Mouse (Mus musculus): ENCODE results near the gene Iqsec1. TPM values are rescaled to one million over a fixed set of nuclear protein-coding genes. Genes with fewer than 3 reads are reported as not detected.

The Iqsec1 gene
- polyA plus RNA-seq, 1 experiment from 2014 or later: 6.6 TPM

DNA sequence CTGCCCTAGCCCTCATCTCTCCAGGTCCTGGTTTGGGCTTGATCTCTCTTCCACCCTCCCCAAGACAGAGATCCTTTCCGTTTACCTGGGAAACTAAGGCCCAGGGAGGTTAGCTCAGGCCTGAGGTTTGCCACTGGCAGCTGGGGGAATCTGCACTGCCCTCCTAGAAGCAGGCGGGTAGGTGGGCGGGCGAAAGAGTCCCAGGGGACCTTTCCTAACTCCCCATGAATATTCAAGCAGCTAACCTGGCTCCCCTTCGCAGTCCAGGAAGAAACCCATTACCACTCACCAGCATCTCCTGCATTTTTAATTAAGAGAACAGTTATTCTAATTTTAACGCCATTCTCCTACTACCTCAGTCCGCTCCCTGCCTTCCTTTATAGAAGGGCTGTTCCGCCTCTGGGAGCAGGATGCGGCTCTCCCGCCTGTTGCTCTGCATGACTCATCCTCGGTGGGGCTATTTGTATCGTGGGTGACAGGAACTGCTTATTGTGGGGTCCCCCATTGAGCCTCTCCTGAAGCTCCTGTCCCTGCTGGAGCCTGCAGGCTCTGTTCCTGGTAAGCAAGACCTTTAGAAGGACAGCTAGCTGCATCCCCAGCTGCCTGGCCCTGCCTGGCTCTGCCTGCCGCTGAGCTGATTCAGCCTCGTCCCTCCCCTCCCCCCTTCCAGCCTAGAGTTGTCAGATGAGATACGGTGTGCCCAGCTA, 12.5 kb upstream of the Iqsec1 start:
- Histone ChIP-seq H3K27me3 (replicated peaks; ENCODE audit: low read depth, poor library complexity, severe bottlenecking) (peaks cover 35% of the 10 kb centered on the region), H3K27ac (replicated peaks) (no peak overlapping the region; the same call in 1 of the 2 replicates), H3K36me3 (replicated peaks) (no peaks in the 10 kb centered on the region), H3K9me3 (no peaks in the 10 kb centered on the region), H3K4me1 (peaks cover 21% of the 10 kb centered on the region), H3K4me3 (peak overlapping the region; percentile 44)
- peak; percentile 43 for DNase-seq (ENCODE audit: low spot score)
- 9% methylated on average over 15 of the region's 15 CpGs for WGBS

GRCm38 (mm10) chr6:90999176-90999575, 10.7 kb upstream of the Iqsec1 start:
- Histone ChIP-seq H3K27me3 (replicated peaks; ENCODE audit: low read depth, poor library complexity, severe bottlenecking) (peaks cover 35% of the 10 kb centered on the region), H3K36me3 (replicated peaks) (no peaks in the 10 kb centered on the region), H3K9me3 (no peaks in the 10 kb centered on the region), H3K4me1 (peaks cover 21% of the 10 kb centered on the region), H3K4me3 (no peak overlapping the region), H3K27ac (replicated peaks) (no peak overlapping the region)
- WGBS: 92% methylated on average over 4 of the region's 4 CpGs
- no peak for DNase-seq (ENCODE audit: low spot score)

- Histone ChIP-seq H3K27me3 (replicated peaks; ENCODE audit: low read depth, poor library complexity, severe bottlenecking) (peaks cover 26% of the 10 kb centered on the region), H3K9me3 (peaks cover 4% of the 10 kb centered on the region; the same call in 1 of the 2 replicates), H3K36me3 (replicated peaks) (no peaks in the 10 kb centered on the region), H3K4me3 (no peak overlapping the region), H3K27ac (replicated peaks) (no peak overlapping the region), H3K4me1 (peaks cover 14% of the 10 kb centered on the region)
- no peak for DNase-seq (ENCODE audit: low spot score)
- WGBS: 91% methylated on average over 3 of the region's 3 CpGs
Observed at GRCm38 (mm10) chr6:90997025-90997424, 8.5 kb upstream of the Iqsec1 start.

- Histone ChIP-seq H3K9me3 (peaks cover 4% of the 10 kb centered on the region; the same call in 1 of the 2 replicates), H3K4me3 (no peak overlapping the region), H3K36me3 (replicated peaks) (no peaks in the 10 kb centered on the region), H3K4me1 (peaks cover 7% of the 10 kb centered on the region), H3K27me3 (replicated peaks; ENCODE audit: low read depth, poor library complexity, severe bottlenecking) (peaks cover 17% of the 10 kb centered on the region), H3K27ac (replicated peaks) (no peak overlapping the region)
- 88% methylated on average over 2 of the region's 2 CpGs for WGBS
- DNase-seq (ENCODE audit: low spot score): no peak
Observed at GRCm38 (mm10) chr6:90996181-90996580, 7.7 kb upstream of the Iqsec1 start.

DNA sequence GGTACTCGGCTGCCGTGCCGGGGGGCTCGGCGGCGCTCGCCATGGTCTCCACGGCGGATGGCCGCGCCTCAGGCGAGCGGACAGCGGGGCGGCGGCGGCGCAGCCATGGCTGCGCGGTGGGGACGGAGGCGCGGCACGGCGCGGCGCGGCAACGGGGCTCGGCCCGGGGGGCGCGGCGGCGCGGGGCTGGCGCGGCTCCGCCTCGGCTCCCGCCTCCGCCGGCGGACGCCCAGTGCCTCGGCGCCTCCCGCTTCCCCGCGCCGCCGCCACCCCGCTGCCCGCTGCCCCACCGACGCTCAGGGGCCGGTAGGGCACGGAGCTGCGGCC, 223 bp downstream of the Iqsec1 start:
- WGBS: 9% methylated on average over 59 of the region's 59 CpGs
- DNase-seq (ENCODE audit: low spot score): no peak
- peak overlapping the region; percentile 74 for H3K4me3 ChIP-seq
- H3K4me1 ChIP-seq: peaks cover 40% of the 10 kb centered on the region
- peaks cover under 1% of the 10 kb centered on the region; the same call in 1 of the 2 replicates for H3K9me3 ChIP-seq
- H3K27me3 ChIP-seq (replicated peaks; ENCODE audit: low read depth, poor library complexity, severe bottlenecking): peaks cover 46% of the 10 kb centered on the region
- no peaks in the 10 kb centered on the region for H3K36me3 ChIP-seq (replicated peaks)
- peak overlapping the region; percentile 78 for H3K27ac ChIP-seq (replicated peaks)

- Histone ChIP-seq H3K9me3 (no peaks in the 10 kb centered on the region; the same call in 1 of the 2 replicates), H3K27me3 (replicated peaks; ENCODE audit: low read depth, poor library complexity, severe bottlenecking) (peaks cover 46% of the 10 kb centered on the region), H3K4me3 (peak overlapping the region; percentile 74), H3K27ac (replicated peaks) (peak overlapping the region; percentile 77), H3K36me3 (replicated peaks) (no peaks in the 10 kb centered on the region), H3K4me1 (peaks cover 40% of the 10 kb centered on the region)
- peak; percentile 70 for DNase-seq (ENCODE audit: low spot score)
- under 1% methylated on average over 76 of the region's 76 CpGs for WGBS
Observed at GRCm38 (mm10) chr6:90987561-90988298, 755 bp downstream of the Iqsec1 start.

GRCm38 (mm10) chr6:90984101-90984500, 4.4 kb downstream of the Iqsec1 start:
- no peaks in the 10 kb centered on the region for H3K9me3 ChIP-seq
- 50% methylated on average over 3 of the region's 3 CpGs for WGBS
- H3K27me3 ChIP-seq (replicated peaks; ENCODE audit: low read depth, poor library complexity, severe bottlenecking): peaks cover 46% of the 10 kb centered on the region
- H3K36me3 ChIP-seq (replicated peaks): no peaks in the 10 kb centered on the region
- H3K27ac ChIP-seq (replicated peaks): no peak overlapping the region
- peaks cover 36% of the 10 kb centered on the region for H3K4me1 ChIP-seq
- no peak for DNase-seq (ENCODE audit: low spot score)
- H3K4me3 ChIP-seq: no peak overlapping the region

- WGBS: 83% methylated on average over 2 of the region's 2 CpGs
- H3K9me3 ChIP-seq: no peaks in the 10 kb centered on the region
- DNase-seq (ENCODE audit: low spot score): no peak
Observed at GRCm38 (mm10) chr6:90974279-90974678, 14.2 kb downstream of the Iqsec1 start.

GRCm38 (mm10) chr6:90969341-90969871, 19.1 kb downstream of the Iqsec1 start:
- H3K27ac ChIP-seq (replicated peaks): no peak overlapping the region

More at GRCm38 (mm10) chr6:90974279-90974678, 14.2 kb downstream of the Iqsec1 start:
- Histone ChIP-seq H3K27ac (replicated peaks) (no peak overlapping the region), H3K36me3 (replicated peaks) (no peaks in the 10 kb centered on the region), H3K27me3 (replicated peaks; ENCODE audit: low read depth, poor library complexity, severe bottlenecking) (no peaks in the 10 kb centered on the region), H3K4me3 (no peak overlapping the region), H3K4me1 (peaks cover 8% of the 10 kb centered on the region)

DNA sequence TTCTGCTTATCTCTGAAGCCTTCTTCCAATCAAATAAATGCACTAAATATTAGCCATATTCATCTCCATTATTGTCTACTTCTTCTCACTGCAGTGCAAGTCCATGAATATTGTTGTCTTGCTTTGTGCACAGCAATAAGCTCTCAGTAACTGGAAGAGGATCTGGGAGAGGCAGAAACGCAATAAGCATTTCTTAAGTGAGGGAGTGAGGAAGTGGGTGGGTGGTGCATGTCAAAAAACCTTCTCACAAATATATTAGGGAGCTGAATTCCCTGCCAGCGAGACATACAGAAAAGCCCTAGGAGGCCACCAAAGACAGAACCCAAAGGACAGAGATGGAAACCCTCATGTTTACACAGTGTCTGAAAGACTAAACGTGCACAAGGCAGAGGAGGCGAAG, 35.1 kb downstream of the Iqsec1 start:
- 0 out of 2 replicates have a peak, but pooled peaks cover 3% of the 10 kb centered on the region for H3K4me1 ChIP-seq
- DNase-seq (ENCODE audit: low spot score): no peak
- H3K9me3 ChIP-seq: no peaks in the 10 kb centered on the region
- no peaks in the 10 kb centered on the region for H3K27me3 ChIP-seq (replicated peaks; ENCODE audit: low read depth, poor library complexity, severe bottlenecking)
- WGBS: 83% methylated on average over 4 of the region's 4 CpGs
- no peak overlapping the region for H3K27ac ChIP-seq (replicated peaks)
- no peak overlapping the region for H3K4me3 ChIP-seq
- H3K36me3 ChIP-seq (replicated peaks): no peaks in the 10 kb centered on the region

More at GRCm38 (mm10) chr6:90969341-90969871, 19.1 kb downstream of the Iqsec1 start:
- WGBS: 66% methylated on average over 2 of the region's 2 CpGs
- H3K4me3 ChIP-seq: no peak overlapping the region
- no peak for DNase-seq (ENCODE audit: low spot score)
- no peaks in the 10 kb centered on the region for H3K36me3 ChIP-seq (replicated peaks)
- H3K4me1 ChIP-seq: peaks cover 10% of the 10 kb centered on the region
- no peaks in the 10 kb centered on the region for H3K9me3 ChIP-seq
- no peaks in the 10 kb centered on the region for H3K27me3 ChIP-seq (replicated peaks; ENCODE audit: low read depth, poor library complexity, severe bottlenecking)

DNA sequence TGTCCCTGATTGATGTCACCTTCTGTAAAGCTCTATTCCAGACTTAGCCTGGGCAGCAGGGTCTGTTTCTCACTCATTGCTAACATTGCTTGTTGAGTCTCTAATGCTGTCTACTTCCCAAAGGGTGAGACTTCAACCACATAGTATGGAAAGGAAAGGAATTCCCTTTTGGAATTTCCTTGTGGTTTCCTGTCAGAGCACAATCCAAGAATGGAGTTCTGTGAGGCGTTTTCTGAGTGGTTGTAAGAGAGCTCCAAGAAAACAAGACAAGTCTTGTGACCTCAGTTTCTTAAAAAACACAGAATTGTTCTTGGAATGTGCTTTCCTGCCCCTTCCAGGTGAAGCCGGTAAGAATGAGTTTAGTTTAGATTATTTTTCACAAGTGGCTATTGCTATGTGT, 37.5 kb downstream of the Iqsec1 start:
- no peaks in the 10 kb centered on the region for H3K9me3 ChIP-seq
- DNase-seq (ENCODE audit: low spot score): no peak
- no peaks in the 10 kb centered on the region for H3K36me3 ChIP-seq (replicated peaks)
- WGBS: 80% methylated on average over 2 of the region's 2 CpGs
- H3K27ac ChIP-seq (replicated peaks): no peak overlapping the region
- no peaks in the 10 kb centered on the region for H3K27me3 ChIP-seq (replicated peaks; ENCODE audit: low read depth, poor library complexity, severe bottlenecking)
- no peak overlapping the region for H3K4me3 ChIP-seq
- 0 out of 2 replicates have a peak, but pooled peaks cover 3% of the 10 kb centered on the region for H3K4me1 ChIP-seq

DNA sequence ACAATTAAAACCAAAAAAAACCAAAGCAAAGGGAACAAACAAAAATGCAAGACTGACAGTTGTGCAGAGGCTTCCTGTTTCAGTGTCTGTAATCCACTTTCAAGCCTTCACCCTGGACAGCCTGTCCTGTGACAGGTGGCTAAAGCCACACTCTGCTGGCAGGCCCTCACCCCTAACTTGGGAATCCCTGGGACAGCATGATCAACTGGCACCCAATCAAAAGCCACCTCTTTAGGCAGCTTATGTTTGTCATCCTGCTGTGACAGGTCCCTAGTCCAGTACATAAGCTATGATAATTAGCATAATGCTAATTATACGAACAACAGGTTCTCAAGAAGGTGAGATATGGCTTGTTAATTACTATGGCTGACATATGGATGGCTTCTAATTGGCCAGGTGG, 40.4 kb downstream of the Iqsec1 start:
- Histone ChIP-seq H3K36me3 (replicated peaks) (no peaks in the 10 kb centered on the region), H3K4me1 (no peaks in the 10 kb centered on the region), H3K27me3 (replicated peaks; ENCODE audit: low read depth, poor library complexity, severe bottlenecking) (no peaks in the 10 kb centered on the region), H3K9me3 (no peaks in the 10 kb centered on the region), H3K27ac (replicated peaks) (no peak overlapping the region), H3K4me3 (no peak overlapping the region)
- no peak for DNase-seq (ENCODE audit: low spot score)
- WGBS: 88% methylated on average over 1 of the region's 1 CpGs
